Mouse (Mus musculus) thymus, postnatal 0 days (tissue): ENCODE data around the gene Vsir. TPM values are rescaled to one million over a fixed set of nuclear protein-coding genes. Genes with fewer than 3 reads are reported as not detected.

Experiments
- DNase-seq: peaks from one replicate; pipeline ENCODE4 v3.0.0-alpha.2; 2015; ENCODE audit warnings: low spot score
- polyA plus RNA-seq: library from polyadenylated mRNA; unstranded; fragments of >200 nt; fragmentation: Nextera tagmentation; extraction: Ambion mirVana; gene quantifications from 2 replicates; pipeline ENCODE4 v1.2.1, GENCODE M21; 2015

Gene Vsir
- 14.0 and 15.2 TPM in 2 replicates for polyA plus RNA-seq

- peak; percentile 86 for DNase-seq
These were observed at the start of gene Vsir for GRCm38 (mm10) chr10:60346701-60347405. Gene Vsir, plus strand, starts transcription at chr10:60346851.

GRCm38 (mm10) chr10:60299636-60300035 lies 47.0 kb upstream of the Vsir start:
- DNase-seq = no peak

- no peak for DNase-seq
These were observed 43.2 kb upstream of the Vsir start for GRCm38 (mm10) chr10:60303419-60303818.

GRCm38 (mm10) chr10:60304854-60305628 lies 41.6 kb upstream of the Vsir start:
- peak; percentile 84 for DNase-seq

GRCm38 (mm10) chr10:60310629-60311028 lies 36.0 kb upstream of the Vsir start:
- no peak for DNase-seq

- DNase-seq = no peak
These were observed 33.0 kb upstream of the Vsir start for GRCm38 (mm10) chr10:60313606-60314005.

GRCm38 (mm10) chr10:60316166-60316565 lies 30.5 kb upstream of the Vsir start:
- DNase-seq = no peak

- no peak for DNase-seq
These were observed 17.5 kb upstream of the Vsir start for GRCm38 (mm10) chr10:60328963-60329650.

GRCm38 (mm10) chr10:60334583-60334982 lies 12.1 kb upstream of the Vsir start:
- DNase-seq = no peak

GRCm38 (mm10) chr10:60335021-60335420 lies 11.6 kb upstream of the Vsir start:
- DNase-seq = no peak

GRCm38 (mm10) chr10:60341528-60341927 lies 5.1 kb upstream of the Vsir start:
- DNase-seq = no peak

- no peak for DNase-seq
These were observed 2.5 kb upstream of the Vsir start for GRCm38 (mm10) chr10:60344111-60344510.

- DNase-seq = peak; percentile 61
These were observed 595 bp upstream of the Vsir start for GRCm38 (mm10) chr10:60346056-60346455.

GRCm38 (mm10) chr10:60347768-60348610 lies 1.3 kb downstream of the Vsir start:
- DNase-seq = no peak

GRCm38 (mm10) chr10:60349056-60349455 lies 2.4 kb downstream of the Vsir start:
- no peak for DNase-seq

- DNase-seq = no peak
These were observed 3.0 kb downstream of the Vsir start for GRCm38 (mm10) chr10:60349644-60350043.

- no peak for DNase-seq
These were observed 3.6 kb downstream of the Vsir start for GRCm38 (mm10) chr10:60350077-60350804.

- DNase-seq = peak; percentile 63
These were observed 4.1 kb downstream of the Vsir start for GRCm38 (mm10) chr10:60350805-60351167.

- no peak for DNase-seq
These were observed 4.6 kb downstream of the Vsir start for GRCm38 (mm10) chr10:60351248-60351647.

GRCm38 (mm10) chr10:60351761-60352455 lies 5.3 kb downstream of the Vsir start:
- peak; percentile 44 for DNase-seq
